Mouse (Mus musculus) cerebellum, adult 11 months (tissue): Measurements from ENCODE around the gene Pitpnm2.

Experiments used
- DNase-seq: peaks from one replicate; pipeline ENCODE4 v3.0.0; 2022

Gene Pitpnm2

GRCm38 (mm10) chr5:124198473-124198872 is 51.1 kb downstream of the Pitpnm2 start:
- DNase-seq, result no peak

DNA sequence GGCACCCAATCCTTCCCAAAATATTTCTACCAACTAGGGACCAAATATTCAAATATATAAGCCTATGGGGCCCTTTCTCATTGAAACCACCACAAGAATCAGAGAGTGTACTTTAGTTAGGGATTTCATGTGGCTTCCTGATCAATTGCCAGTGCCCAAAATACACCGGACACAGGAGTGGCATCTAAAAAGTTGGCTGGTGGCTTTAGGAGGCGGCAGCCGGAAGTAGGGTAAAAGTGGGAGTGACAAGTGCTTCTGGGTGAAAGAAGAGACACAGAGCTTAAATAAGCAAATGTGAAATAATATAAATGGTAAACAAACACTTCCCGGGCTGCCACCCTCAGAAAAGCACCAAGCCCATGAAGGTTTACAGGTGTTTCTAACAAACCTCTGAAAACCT is 53.5 kb downstream of the Pitpnm2 start:
- no peak for DNase-seq

GRCm38 (mm10) chr5:124194386-124195084 is 55.0 kb downstream of the Pitpnm2 start:
- no peak for DNase-seq

- no peak for DNase-seq
These were observed 56.1 kb downstream of the Pitpnm2 start for GRCm38 (mm10) chr5:124193286-124194112.

- no peak for DNase-seq
These were observed 56.8 kb downstream of the Pitpnm2 start for GRCm38 (mm10) chr5:124192726-124193285.

DNA sequence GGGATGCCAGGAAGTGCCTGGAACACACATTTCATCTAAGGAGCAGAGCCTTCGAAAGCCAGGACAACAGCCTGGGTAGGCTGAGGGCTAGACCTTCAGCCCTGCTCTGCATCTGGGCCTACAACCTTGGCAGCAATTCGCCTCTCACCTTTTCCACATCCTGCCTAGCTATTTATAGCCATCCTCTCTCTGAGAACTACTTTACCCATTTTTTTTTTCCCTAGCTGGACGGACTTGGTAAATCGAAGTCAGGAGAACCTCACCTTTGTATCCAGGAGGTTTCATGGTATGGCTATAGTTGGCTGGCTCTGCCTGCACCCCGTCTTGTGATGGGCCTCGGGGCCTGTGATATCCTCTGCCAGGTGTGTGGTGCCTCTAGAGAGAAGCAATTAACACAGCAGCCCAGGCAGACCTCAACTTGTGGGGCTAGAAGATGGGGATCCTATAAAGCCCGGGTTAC is 57.3 kb downstream of the Pitpnm2 start:
- no peak for DNase-seq

- no peak for DNase-seq
These were observed 59.3 kb downstream of the Pitpnm2 start for GRCm38 (mm10) chr5:124190146-124190870.

DNA sequence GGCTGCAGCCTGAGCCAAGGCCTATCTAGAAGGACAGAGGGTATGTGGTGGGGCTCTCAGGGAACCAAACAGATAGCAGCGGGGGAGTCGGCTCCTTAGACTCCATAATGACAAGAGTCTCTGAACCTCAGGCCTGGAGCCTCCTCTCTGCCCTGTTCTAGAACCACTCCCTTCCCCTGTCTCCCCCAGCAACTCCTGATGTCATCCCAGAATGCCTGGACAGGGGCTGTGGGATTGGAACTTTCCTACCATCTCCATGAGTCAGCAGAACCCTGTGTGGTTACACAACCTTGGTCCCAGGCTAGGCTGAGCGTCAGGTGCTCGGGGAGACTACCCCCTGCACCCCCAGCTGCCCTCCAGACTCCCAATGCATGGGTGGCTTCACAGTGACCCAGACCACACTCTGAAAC is 60.0 kb downstream of the Pitpnm2 start:
- no peak for DNase-seq

DNA sequence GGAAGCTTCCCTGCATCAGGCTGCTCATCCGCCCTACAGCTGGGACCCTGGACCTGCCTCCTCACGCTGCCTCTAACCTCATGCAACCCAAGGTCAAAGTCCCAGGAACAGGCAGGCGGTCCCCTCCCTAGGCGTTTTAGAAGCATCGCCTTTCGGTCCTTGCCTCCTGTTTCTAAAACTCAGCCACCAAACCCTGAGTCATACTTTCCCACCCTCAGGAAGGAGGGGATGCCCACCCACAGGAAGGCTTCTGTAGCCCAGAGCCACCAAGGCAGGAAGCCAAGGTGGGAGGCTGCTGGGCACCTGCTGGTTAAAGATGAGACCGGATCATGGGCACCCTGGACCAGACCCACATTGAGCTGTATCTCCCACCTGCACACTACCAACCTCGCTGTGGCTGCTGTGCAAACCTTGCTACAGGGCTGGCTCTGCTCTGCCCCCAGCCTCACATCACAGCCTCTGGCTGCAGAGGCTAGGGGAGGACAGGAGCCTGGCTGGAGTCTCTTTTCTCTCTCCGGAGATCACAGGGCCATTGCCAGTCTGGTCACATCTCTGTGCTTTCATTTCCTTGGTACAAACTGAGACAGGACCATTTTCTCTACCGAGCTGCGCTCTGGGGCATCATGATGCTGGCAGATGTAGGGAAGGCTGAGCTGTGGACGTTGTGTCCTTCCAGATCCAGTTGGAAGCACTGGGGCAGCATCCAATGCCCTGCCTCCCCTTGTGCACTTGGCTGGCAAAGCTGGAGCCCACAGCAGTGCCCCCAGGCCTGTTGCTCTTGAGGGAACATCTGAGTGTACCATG is 61.9 kb downstream of the Pitpnm2 start:
- DNase-seq, result no peak

DNA sequence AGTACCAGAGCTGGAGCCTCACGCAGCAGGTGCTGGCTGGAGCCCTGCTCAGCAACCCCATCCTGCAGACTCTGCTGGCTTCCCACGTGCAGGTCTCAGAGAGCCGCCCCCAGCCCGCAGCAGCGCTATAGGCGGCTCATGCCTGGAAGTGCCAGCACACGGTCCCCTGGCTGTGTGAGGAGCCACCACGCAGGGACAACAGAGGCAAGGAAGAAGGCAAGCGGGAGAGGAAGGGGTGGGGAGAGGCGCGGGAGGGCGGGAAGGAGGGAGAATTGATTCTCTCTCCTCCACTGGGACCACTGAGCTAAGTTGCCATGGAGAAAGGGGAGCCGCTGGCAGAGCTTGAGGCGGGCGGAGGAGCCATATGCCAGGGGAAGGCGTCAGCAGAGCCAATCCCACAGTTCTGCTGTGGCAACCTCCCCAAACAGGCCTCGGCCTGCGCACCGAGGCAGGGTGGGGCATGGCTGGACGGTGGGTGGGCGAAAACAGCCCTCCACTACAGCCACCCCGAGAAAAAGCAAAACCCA is 62.5 kb downstream of the Pitpnm2 start:
- DNase-seq, result peak; percentile 64

GRCm38 (mm10) chr5:124186465-124186854 is 63.1 kb downstream of the Pitpnm2 start:
- DNase-seq, result peak; percentile 55

- no peak for DNase-seq
These were observed 63.7 kb downstream of the Pitpnm2 start for GRCm38 (mm10) chr5:124185706-124186464.

GRCm38 (mm10) chr5:124184898-124185701 is 64.5 kb downstream of the Pitpnm2 start:
- no peak for DNase-seq

DNA sequence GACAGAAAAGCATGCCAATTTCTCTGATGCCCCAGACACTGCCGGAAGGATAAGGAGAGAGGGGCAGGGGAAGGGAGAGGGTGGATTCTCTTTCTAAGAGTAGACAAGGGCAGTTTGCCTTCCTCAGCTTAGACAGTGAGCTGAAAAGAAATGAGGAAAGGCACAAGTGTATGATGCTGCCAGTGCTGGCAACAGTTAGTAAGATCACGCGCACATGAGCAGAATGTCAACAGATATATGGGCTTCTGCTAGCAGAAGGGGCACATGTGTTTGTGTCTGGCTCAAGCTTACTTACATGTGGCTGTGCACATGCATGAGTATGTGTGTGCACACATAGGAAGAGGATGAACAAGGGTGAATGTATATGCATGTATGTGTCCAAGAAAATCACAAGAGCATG is 65.4 kb downstream of the Pitpnm2 start:
- no peak for DNase-seq

- DNase-seq, result no peak
These were observed 66.9 kb downstream of the Pitpnm2 start for GRCm38 (mm10) chr5:124182642-124183041.

- DNase-seq, result no peak
These were observed 67.5 kb downstream of the Pitpnm2 start for GRCm38 (mm10) chr5:124182097-124182496.

GRCm38 (mm10) chr5:124180500-124181167 is 68.9 kb downstream of the Pitpnm2 start:
- DNase-seq, result no peak

- DNase-seq, result no peak
These were observed 70.1 kb downstream of the Pitpnm2 start for GRCm38 (mm10) chr5:124179411-124179810.

GRCm38 (mm10) chr5:124176726-124177132 is 72.8 kb downstream of the Pitpnm2 start:
- DNase-seq, result no peak

- DNase-seq, result no peak
These were observed 74.4 kb downstream of the Pitpnm2 start for GRCm38 (mm10) chr5:124175138-124175537.
